Mouse (Mus musculus) heart, embryonic 16.5 days (tissue): ENCODE results near the gene C1ql3. TPM values are rescaled to one million over a fixed set of nuclear protein-coding genes. Genes with fewer than 3 reads are reported as not detected.

Experiments
- ATAC-seq: fragments of 200-750 bp; cut with Nextera tagmentation; replicated peaks from 2 replicates; pipeline ENCODE4 v1.8.0; 2017; ENCODE audit warnings: moderate number of reproducible peaks; ENCODE audit not compliant: insufficient read depth, low FRiP score; ENCODE audit errors: extremely low read depth
- H3K27ac ChIP-seq: fragments of 300-500 bp; sonication (generic); 2 replicates; pipeline ENCODE4 v1.5.1; 2014; ENCODE audit warnings: mild to moderate bottlenecking, low read length, control low read depth, moderate library complexity
- H3K27me3 ChIP-seq: fragments of 300-500 bp; sonication (generic); 2 replicates; pipeline ENCODE4 v1.6.1; 2014; ENCODE audit warnings: low read length, mixed read lengths; ENCODE audit not compliant: control insufficient read depth, insufficient read depth
- H3K36me3 ChIP-seq: fragments of 300-500 bp; sonication (generic); 2 replicates; pipeline ENCODE4 v1.6.1; 2014; ENCODE audit not compliant: control insufficient read depth, insufficient read depth
- H3K4me1 ChIP-seq: fragments of 300-500 bp; sonication (generic); 2 replicates; pipeline ENCODE4 v1.6.1; 2014; ENCODE audit warnings: low read length, mixed read lengths; ENCODE audit not compliant: control insufficient read depth, insufficient read depth
- H3K4me2 ChIP-seq: fragments of 300-500 bp; sonication (generic); 2 replicates; pipeline ENCODE4 v1.6.1; 2014; ENCODE audit warnings: low read depth, mild to moderate bottlenecking, control low read depth, low read length
- H3K4me3 ChIP-seq: fragments of 300-500 bp; sonication (generic); 2 replicates; pipeline ENCODE4 v1.5.1; 2014; ENCODE audit warnings: mild to moderate bottlenecking, control low read depth, low read length
- H3K9ac ChIP-seq: fragments of 300-500 bp; sonication (generic); 2 replicates; pipeline ENCODE4 v1.6.1; 2014; ENCODE audit warnings: low read length, control low read depth
- H3K9me3 ChIP-seq: fragments of 300-500 bp; sonication (generic); replicated peaks from 2 replicates; pipeline ENCODE4 v1.6.1; 2016; ENCODE audit warnings: low read length; ENCODE audit not compliant: control insufficient read depth
- WGBS: fragments of 180-500 bp; shearing (Covaris S2); extraction: QIAGEN DNeasy Blood & Tissue Kit; methylation state at CpG from one replicate; pipeline ENCODE4 v1.1.7; 2014; 5-methylcytosine and 5-hydroxymethylcytosine counted together
- polyA plus RNA-seq: library from polyadenylated mRNA; unstranded; fragments of >200 nt; fragmentation: Nextera tagmentation; extraction: Ambion mirVana; gene quantifications from 2 replicates; pipeline ENCODE4 v1.2.1, GENCODE M21; 2015

C1ql3 gene
- 0.46 and 0.59 TPM in 2 replicates for polyA plus RNA-seq

GRCm38 (mm10) chr2:13011472-13011871, at the start of gene C1ql3:
Gene C1ql3, minus strand, starts transcription at chr2:13011806.
- peaks cover 19% of the 10 kb centered on the region for H3K27me3 ChIP-seq
- H3K36me3 ChIP-seq: no peaks in the 10 kb centered on the region
- WGBS: 1% methylated on average over 19 of the region's 19 CpGs
- peaks cover 19% of the 10 kb centered on the region for H3K4me1 ChIP-seq
- peak within 1 kb of the TSS; percentile 99 for H3K4me2 ChIP-seq
- peak within 1 kb of the TSS; percentile 71 for H3K9ac ChIP-seq
- peak within 1 kb of the TSS; percentile 62 for H3K4me3 ChIP-seq
- H3K9me3 ChIP-seq: no peaks in the 10 kb centered on the region
- ATAC-seq: no peak; the same call in 1 of the 2 replicates
- no peak within 1 kb of the TSS for H3K27ac ChIP-seq

GRCm38 (mm10) chr2:13060426-13061170, 49.0 kb upstream of the C1ql3 start:
- H3K4me1 ChIP-seq: no peaks in the 10 kb centered on the region
- no peaks in the 10 kb centered on the region for H3K9me3 ChIP-seq
- H3K36me3 ChIP-seq: no peaks in the 10 kb centered on the region
- no peak for ATAC-seq
- no peaks in the 10 kb centered on the region for H3K27me3 ChIP-seq
- H3K4me3 ChIP-seq: no peak overlapping the region
- no peak overlapping the region for H3K9ac ChIP-seq
- H3K4me2 ChIP-seq: no peak overlapping the region
- 81% methylated on average over 5 of the region's 5 CpGs for WGBS
- H3K27ac ChIP-seq: no peak overlapping the region

GRCm38 (mm10) chr2:13048649-13049048, 37.0 kb upstream of the C1ql3 start:
- Histone ChIP-seq H3K36me3 (no peaks in the 10 kb centered on the region), H3K4me2 (no peak overlapping the region), H3K27ac (no peak overlapping the region), H3K4me3 (no peak overlapping the region), H3K9ac (no peak overlapping the region), H3K9me3 (no peaks in the 10 kb centered on the region), H3K27me3 (no peaks in the 10 kb centered on the region), H3K4me1 (no peaks in the 10 kb centered on the region)
- 82% methylated on average over 6 of the region's 6 CpGs for WGBS
- ATAC-seq: no peak

GRCm38 (mm10) chr2:13044555-13044954, 32.9 kb upstream of the C1ql3 start:
- Histone ChIP-seq H3K4me2 (no peak overlapping the region), H3K4me1 (no peaks in the 10 kb centered on the region), H3K36me3 (no peaks in the 10 kb centered on the region), H3K27me3 (no peaks in the 10 kb centered on the region), H3K9ac (no peak overlapping the region), H3K9me3 (no peaks in the 10 kb centered on the region), H3K27ac (no peak overlapping the region), H3K4me3 (no peak overlapping the region)
- 84% methylated on average over 4 of the region's 4 CpGs for WGBS
- no peak for ATAC-seq

GRCm38 (mm10) chr2:13039785-13040184, 28.2 kb upstream of the C1ql3 start:
- H3K36me3 ChIP-seq: no peaks in the 10 kb centered on the region
- ATAC-seq: no peak
- H3K4me2 ChIP-seq: no peak overlapping the region
- WGBS: 89% methylated on average over 4 of the region's 4 CpGs
- no peak overlapping the region for H3K27ac ChIP-seq
- no peaks in the 10 kb centered on the region for H3K27me3 ChIP-seq
- no peak overlapping the region for H3K4me3 ChIP-seq
- no peaks in the 10 kb centered on the region for H3K4me1 ChIP-seq
- no peaks in the 10 kb centered on the region for H3K9me3 ChIP-seq
- H3K9ac ChIP-seq: no peak overlapping the region

GRCm38 (mm10) chr2:13038772-13039171, 27.2 kb upstream of the C1ql3 start:
- ATAC-seq: no peak
- Histone ChIP-seq H3K27me3 (no peaks in the 10 kb centered on the region), H3K27ac (no peak overlapping the region), H3K4me2 (no peak overlapping the region), H3K9me3 (no peaks in the 10 kb centered on the region), H3K9ac (no peak overlapping the region), H3K4me1 (no peaks in the 10 kb centered on the region), H3K36me3 (no peaks in the 10 kb centered on the region), H3K4me3 (no peak overlapping the region)
- 44% methylated on average over 3 of the region's 3 CpGs for WGBS

GRCm38 (mm10) chr2:13018861-13019260, 7.3 kb upstream of the C1ql3 start:
- Histone ChIP-seq H3K4me1 (no peaks in the 10 kb centered on the region), H3K27me3 (no peaks in the 10 kb centered on the region), H3K4me2 (no peak overlapping the region), H3K27ac (no peak overlapping the region), H3K36me3 (no peaks in the 10 kb centered on the region), H3K9me3 (no peaks in the 10 kb centered on the region), H3K4me3 (no peak overlapping the region), H3K9ac (no peak overlapping the region)
- no peak for ATAC-seq
- 73% methylated on average over 1 of the region's 1 CpGs for WGBS

GRCm38 (mm10) chr2:13018382-13018781, 6.8 kb upstream of the C1ql3 start:
- H3K27ac ChIP-seq: no peak overlapping the region
- H3K4me1 ChIP-seq: no peaks in the 10 kb centered on the region
- H3K4me2 ChIP-seq: no peak overlapping the region
- no peaks in the 10 kb centered on the region for H3K9me3 ChIP-seq
- H3K4me3 ChIP-seq: no peak overlapping the region
- H3K27me3 ChIP-seq: no peaks in the 10 kb centered on the region
- H3K36me3 ChIP-seq: no peaks in the 10 kb centered on the region
- ATAC-seq: no peak
- no peak overlapping the region for H3K9ac ChIP-seq
- 51% methylated on average over 5 of the region's 5 CpGs for WGBS

GRCm38 (mm10) chr2:13011973-13012372, 367 bp upstream of the C1ql3 start:
- 63% methylated on average over 3 of the region's 3 CpGs for WGBS
- Histone ChIP-seq H3K27me3 (peaks cover 19% of the 10 kb centered on the region), H3K4me3 (no peak overlapping the region), H3K27ac (no peak overlapping the region), H3K9me3 (no peaks in the 10 kb centered on the region), H3K36me3 (no peaks in the 10 kb centered on the region), H3K4me1 (peaks cover 19% of the 10 kb centered on the region), H3K9ac (no peak overlapping the region), H3K4me2 (no peak overlapping the region)
- no peak for ATAC-seq
